Mouse (Mus musculus): Measurements from ENCODE around the gene Asgr2. TPM values are rescaled to one million over a fixed set of nuclear protein-coding genes. Genes with fewer than 3 reads are reported as not detected.
"Not testable (repeated sequence)": the region's sequence is repeated elsewhere in the genome, so short reads cannot be mapped to it uniquely, and the experiment has no call there.

Asgr2 gene
- polyA plus RNA-seq, 1 experiment from 2014 or later, result 4.8 TPM

- Histone ChIP-seq H3K27ac (no peak overlapping the region), H3K36me3 (no peaks in the 10 kb centered on the region), H3K9ac (no peak overlapping the region), H3K9me3 (replicated peaks) (no peaks in the 10 kb centered on the region), H3K4me2 (no peak overlapping the region), H3K4me3 (no peak overlapping the region), H3K4me1 (no peaks in the 10 kb centered on the region), H3K27me3 (replicated peaks) (peaks cover 14% of the 10 kb centered on the region; the same call in 1 of the 2 replicates)
- no peak for ATAC-seq
- 55% methylated on average over 2 of the region's 2 CpGs for WGBS (ENCODE audit: insufficient replicate concordance)
Measured at GRCm38 (mm10) chr11:70099809-70100208, 7.4 kb downstream of the Asgr2 start.

GRCm38 (mm10) chr11:70103701-70104315, 11.4 kb downstream of the Asgr2 start:
- Histone ChIP-seq H3K9ac (no peak overlapping the region), H3K27me3 (replicated peaks) (peaks cover 10% of the 10 kb centered on the region; the same call in 1 of the 2 replicates), H3K4me3 (no peak overlapping the region), H3K4me1 (no peaks in the 10 kb centered on the region), H3K9me3 (replicated peaks) (no peaks in the 10 kb centered on the region), H3K4me2 (no peak overlapping the region), H3K27ac (no peak overlapping the region), H3K36me3 (no peaks in the 10 kb centered on the region)
- WGBS (ENCODE audit: insufficient replicate concordance), result 70% methylated on average over 14 of the region's 14 CpGs
- no peak for ATAC-seq

GRCm38 (mm10) chr11:70107085-70107484, 14.6 kb downstream of the Asgr2 start:
- Histone ChIP-seq H3K4me2 (no peak overlapping the region), H3K9ac (no peak overlapping the region), H3K9me3 (replicated peaks) (no peaks in the 10 kb centered on the region), H3K27me3 (replicated peaks) (0 out of 2 replicates have a peak, but pooled peaks cover 7% of the 10 kb centered on the region), H3K36me3 (no peaks in the 10 kb centered on the region), H3K4me3 (no peak overlapping the region), H3K4me1 (0 out of 2 replicates have a peak, but pooled peaks cover 4% of the 10 kb centered on the region), H3K27ac (no peak overlapping the region)
- no peak for ATAC-seq
- 61% methylated on average over 8 of the region's 8 CpGs for WGBS (ENCODE audit: insufficient replicate concordance)

- WGBS (ENCODE audit: insufficient replicate concordance), result 51% methylated on average over 3 of the region's 3 CpGs
- no peak for ATAC-seq
- H3K27ac ChIP-seq, result no peak overlapping the region
- H3K9me3 ChIP-seq (replicated peaks), result no peaks in the 10 kb centered on the region
- H3K4me3 ChIP-seq, result no peak overlapping the region
- H3K4me1 ChIP-seq, result 0 out of 2 replicates have a peak, but pooled peaks cover 4% of the 10 kb centered on the region
- peaks cover 9% of the 10 kb centered on the region for H3K27me3 ChIP-seq (replicated peaks)
- H3K4me2 ChIP-seq, result no peak overlapping the region
- no peaks in the 10 kb centered on the region for H3K36me3 ChIP-seq
- H3K9ac ChIP-seq, result no peak overlapping the region
Measured at GRCm38 (mm10) chr11:70110146-70110545, 17.7 kb downstream of the Asgr2 start.

- H3K4me3 ChIP-seq, result no peak overlapping the region
- peaks cover 5% of the 10 kb centered on the region for H3K27me3 ChIP-seq (replicated peaks)
- H3K4me1 ChIP-seq, result no peaks in the 10 kb centered on the region
- no peak for ATAC-seq
- WGBS (ENCODE audit: insufficient replicate concordance), result 29% methylated on average over 4 of the region's 4 CpGs
- H3K27ac ChIP-seq, result no peak overlapping the region
- H3K9ac ChIP-seq, result no peak overlapping the region
- H3K36me3 ChIP-seq, result no peaks in the 10 kb centered on the region
- no peak overlapping the region for H3K4me2 ChIP-seq
- H3K9me3 ChIP-seq (replicated peaks), result 0 out of 2 replicates have a peak, but pooled peaks cover 2% of the 10 kb centered on the region
Measured at GRCm38 (mm10) chr11:70114562-70114961, 22.1 kb downstream of the Asgr2 start.

- H3K4me1 ChIP-seq, result no peaks in the 10 kb centered on the region
- ATAC-seq, result no peak
- H3K9me3 ChIP-seq (replicated peaks), result 0 out of 2 replicates have a peak, but pooled peaks cover 4% of the 10 kb centered on the region
- no peak overlapping the region for H3K27ac ChIP-seq
- H3K27me3 ChIP-seq (replicated peaks), result peaks cover 5% of the 10 kb centered on the region
- no peak overlapping the region for H3K4me3 ChIP-seq
- no peak overlapping the region for H3K9ac ChIP-seq
- H3K4me2 ChIP-seq, result no peak overlapping the region
- 74% methylated on average over 3 of the region's 3 CpGs for WGBS (ENCODE audit: insufficient replicate concordance)
- H3K36me3 ChIP-seq, result no peaks in the 10 kb centered on the region
Measured at GRCm38 (mm10) chr11:70115901-70116300, 23.5 kb downstream of the Asgr2 start.

GRCm38 (mm10) chr11:70129926-70130379, 37.5 kb downstream of the Asgr2 start, which contains the start of gene Mgl2:
Mgl2 (plus strand) TSS chr11:70130329.
- ATAC-seq, result no peak
- Histone ChIP-seq H3K36me3 (no peaks in the 10 kb centered on the region), H3K27me3 (replicated peaks) (no peaks in the 10 kb centered on the region), H3K9ac (no peak within 1 kb of the TSS), H3K4me1 (0 out of 2 replicates have a peak, but pooled peaks cover 5% of the 10 kb centered on the region), H3K4me2 (no peak within 1 kb of the TSS), H3K9me3 (replicated peaks) (no peaks in the 10 kb centered on the region), H3K27ac (no peak within 1 kb of the TSS), H3K4me3 (no peak within 1 kb of the TSS)
- 28% methylated on average over 9 of the region's 9 CpGs for WGBS (ENCODE audit: insufficient replicate concordance)

- H3K9me3 ChIP-seq (replicated peaks); H3K36me3 ChIP-seq; H3K27me3 ChIP-seq (replicated peaks); H3K27ac ChIP-seq; H3K4me1 ChIP-seq; H3K9ac ChIP-seq; H3K4me3 ChIP-seq; H3K4me2 ChIP-seq; ATAC-seq: not testable (repeated sequence)
- 56% methylated on average over 3 of the region's 3 CpGs for WGBS (ENCODE audit: insufficient replicate concordance)
Measured at GRCm38 (mm10) chr11:70135001-70135400, 42.6 kb downstream of the Asgr2 start.

GRCm38 (mm10) chr11:70135925-70136324, 43.5 kb downstream of the Asgr2 start:
- not testable (repeated sequence) for H3K4me3 ChIP-seq; H3K9me3 ChIP-seq (replicated peaks); ATAC-seq; H3K4me1 ChIP-seq; H3K36me3 ChIP-seq; H3K9ac ChIP-seq; H3K4me2 ChIP-seq; H3K27me3 ChIP-seq (replicated peaks); H3K27ac ChIP-seq
- 76% methylated on average over 8 of the region's 8 CpGs for WGBS (ENCODE audit: insufficient replicate concordance)

GRCm38 (mm10) chr11:70139171-70139570, 46.7 kb downstream of the Asgr2 start:
- WGBS (ENCODE audit: insufficient replicate concordance), result 77% methylated on average over 10 of the region's 10 CpGs
- no peak overlapping the region for H3K9ac ChIP-seq
- H3K36me3 ChIP-seq, result no peaks in the 10 kb centered on the region
- H3K4me1 ChIP-seq, result no peaks in the 10 kb centered on the region
- H3K4me2 ChIP-seq, result no peak overlapping the region
- H3K27ac ChIP-seq, result no peak overlapping the region
- no peaks in the 10 kb centered on the region for H3K27me3 ChIP-seq (replicated peaks)
- H3K9me3 ChIP-seq (replicated peaks), result no peaks in the 10 kb centered on the region
- no peak overlapping the region for H3K4me3 ChIP-seq
- ATAC-seq, result no peak

GRCm38 (mm10) chr11:70151072-70151471, 58.6 kb downstream of the Asgr2 start:
- Histone ChIP-seq H3K4me2 (no peak overlapping the region), H3K36me3 (no peaks in the 10 kb centered on the region), H3K4me3 (no peak overlapping the region), H3K27ac (no peak overlapping the region), H3K27me3 (replicated peaks) (no peaks in the 10 kb centered on the region), H3K4me1 (no peaks in the 10 kb centered on the region), H3K9ac (no peak overlapping the region), H3K9me3 (replicated peaks) (no peaks in the 10 kb centered on the region)
- 45% methylated on average over 3 of the region's 3 CpGs for WGBS (ENCODE audit: insufficient replicate concordance)
- ATAC-seq, result no peak
